Mouse (Mus musculus) layer of hippocampus, adult 9-10 months (tissue): Measurements from ENCODE around the gene Rft1.
"Not testable (repeated sequence)": the region's sequence is repeated elsewhere in the genome, so short reads cannot be mapped to it uniquely, and the experiment has no call there.

ENCODE experiments used
- DNase-seq: peaks from one replicate; pipeline ENCODE4 v3.0.0; 2022; ENCODE audit warnings: low spot score

Rft1 gene

DNA sequence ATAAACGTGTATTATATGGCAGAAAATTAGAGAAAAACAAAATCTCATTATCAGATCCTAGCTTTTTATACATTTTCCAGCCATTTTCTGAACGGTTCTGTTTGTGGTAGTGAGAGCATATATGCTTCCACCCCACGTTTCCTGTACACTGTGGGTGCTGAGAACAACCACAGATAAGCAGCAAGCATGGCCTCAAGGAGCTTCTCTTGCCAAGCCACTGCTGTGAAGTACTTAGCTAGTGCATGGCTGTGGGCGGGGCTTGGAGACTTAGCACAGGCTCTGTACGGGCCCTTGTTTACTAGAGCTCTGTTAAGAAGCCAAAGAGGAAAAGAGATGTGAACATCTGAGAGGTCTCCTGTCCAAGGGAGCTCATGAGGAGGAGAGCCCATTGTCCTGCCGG lies 20.8 kb downstream of the Rft1 start:
- no peak for DNase-seq

DNA sequence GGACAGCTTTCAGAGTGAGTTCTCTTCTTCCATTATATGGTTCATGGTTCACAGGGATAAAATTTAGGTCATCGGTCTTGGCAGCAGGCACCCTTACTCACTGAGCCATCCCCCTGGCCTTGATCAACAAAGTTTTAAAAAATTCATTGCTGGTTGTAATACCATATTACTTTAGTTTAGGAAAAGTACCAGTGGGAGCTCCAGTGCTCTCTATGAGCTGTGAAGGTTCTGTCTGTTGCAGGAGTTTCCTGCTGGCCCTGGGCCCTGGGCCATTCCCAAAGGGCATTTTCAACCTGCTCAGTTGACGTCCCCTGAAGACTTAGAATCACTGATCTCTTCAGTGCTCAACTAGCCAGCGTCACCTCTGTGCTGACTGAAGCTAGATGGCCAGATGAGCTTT lies 28.0 kb downstream of the Rft1 start:
- no peak for DNase-seq

DNA sequence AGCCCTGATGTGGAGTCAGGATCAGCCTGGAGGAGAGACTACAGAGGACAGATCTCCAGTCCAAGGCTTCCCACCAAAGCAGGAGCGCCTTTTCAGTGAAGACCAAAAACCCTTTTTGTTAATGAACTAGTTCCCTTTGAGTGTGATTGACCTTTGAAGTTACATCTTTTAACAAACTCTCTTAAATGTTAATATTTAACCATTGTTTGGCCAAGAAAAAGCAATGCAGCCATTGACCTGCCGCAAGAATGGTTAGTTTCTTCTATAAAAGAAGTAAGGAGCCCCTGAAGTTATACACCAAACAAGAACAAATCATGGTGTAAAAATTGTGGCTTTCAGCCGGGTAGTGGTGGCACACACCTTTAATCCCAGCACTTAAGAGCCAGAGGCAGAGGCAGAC lies 36.5 kb downstream of the Rft1 start:
- DNase-seq: no peak

DNA sequence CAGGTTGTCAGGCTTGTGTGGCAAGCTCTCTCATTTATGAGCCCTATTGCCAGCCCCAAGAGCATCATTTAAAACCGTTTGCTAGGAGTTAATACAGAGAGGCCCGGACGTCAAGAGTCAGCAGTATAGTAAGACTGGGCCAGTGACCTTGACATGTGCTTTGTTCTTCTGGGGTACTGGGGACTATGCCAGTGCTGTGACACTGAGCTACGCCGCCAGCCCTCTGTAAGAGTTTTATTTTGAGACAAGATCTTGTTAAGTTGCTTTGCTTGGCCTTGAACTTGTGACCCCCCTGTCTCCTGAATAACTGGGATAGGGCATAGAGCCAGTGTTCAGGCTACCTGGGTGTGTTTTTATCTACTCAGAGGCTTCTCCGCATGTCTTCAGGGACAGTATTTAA lies 38.3 kb downstream of the Rft1 start:
- DNase-seq: no peak

DNA sequence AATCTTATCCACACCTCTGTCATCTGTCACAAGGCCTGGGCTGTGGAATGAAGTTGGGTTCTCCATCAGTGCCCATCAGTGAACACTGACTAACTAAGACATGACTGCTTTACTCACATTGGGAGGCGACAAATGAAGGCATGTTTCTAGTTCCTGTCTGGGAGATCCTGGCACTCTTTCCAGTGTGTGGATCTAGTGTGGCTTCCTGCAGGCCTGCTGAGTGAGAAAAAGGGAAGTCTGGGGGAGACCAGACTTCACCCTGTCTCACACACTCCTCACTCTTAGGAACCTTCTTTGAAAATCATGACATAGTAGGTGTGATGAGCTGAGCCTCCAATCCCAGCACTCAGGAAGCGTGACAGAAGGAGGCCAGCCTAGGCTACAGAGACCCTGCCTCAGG lies 40.6 kb downstream of the Rft1 start:
- no peak for DNase-seq

DNA sequence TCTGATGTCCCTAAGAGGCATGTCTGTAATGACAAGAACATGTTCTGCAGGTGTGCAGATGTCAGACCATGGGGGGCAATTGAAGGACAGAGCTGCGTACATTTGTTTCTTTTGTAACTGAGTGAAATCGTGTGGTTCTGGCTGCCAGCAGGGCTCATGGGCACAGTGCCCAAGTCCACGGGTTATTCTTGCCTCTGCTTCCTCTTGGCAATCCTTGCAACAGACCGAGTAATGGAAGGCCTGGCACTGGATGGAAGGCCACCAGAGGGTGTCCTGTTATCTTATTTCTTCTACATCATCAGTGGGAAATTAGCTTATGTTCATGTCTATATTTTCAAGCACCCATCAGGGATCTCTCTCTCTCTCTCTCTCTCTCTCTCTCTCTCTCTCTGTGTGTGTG lies 41.4 kb downstream of the Rft1 start:
- DNase-seq: peak; percentile 75

DNA sequence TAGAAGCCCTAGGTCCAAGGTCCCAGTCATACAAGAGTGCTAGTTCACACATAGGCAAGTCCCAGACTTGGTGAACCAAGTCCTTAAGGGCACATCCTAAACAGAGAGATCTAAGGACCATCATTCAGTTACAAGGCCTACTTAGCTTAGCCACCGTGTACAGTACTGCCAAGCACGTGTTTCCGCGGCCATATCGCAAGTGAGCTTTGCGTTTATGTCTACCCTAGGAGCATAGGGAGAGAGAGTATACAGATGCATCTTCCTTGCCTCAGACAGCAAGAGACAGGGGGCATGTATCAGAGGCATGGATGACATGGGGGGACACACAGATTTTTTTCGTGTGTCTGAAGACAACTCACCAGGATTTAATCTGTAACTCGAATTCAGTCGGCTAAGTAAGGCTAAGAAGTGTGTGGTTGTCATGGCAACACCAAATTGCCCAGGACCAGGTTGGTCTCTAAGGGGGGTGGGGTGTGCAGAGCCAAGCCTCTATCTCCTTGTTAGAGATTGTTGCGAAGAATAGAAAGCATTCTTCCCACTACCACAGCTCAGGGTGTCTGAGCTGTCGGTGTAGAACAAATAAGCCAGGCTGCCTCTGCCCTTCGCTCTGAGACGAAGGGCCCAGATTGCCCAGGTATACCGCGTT lies 43.4 kb downstream of the Rft1 start:
- DNase-seq: no peak

DNA sequence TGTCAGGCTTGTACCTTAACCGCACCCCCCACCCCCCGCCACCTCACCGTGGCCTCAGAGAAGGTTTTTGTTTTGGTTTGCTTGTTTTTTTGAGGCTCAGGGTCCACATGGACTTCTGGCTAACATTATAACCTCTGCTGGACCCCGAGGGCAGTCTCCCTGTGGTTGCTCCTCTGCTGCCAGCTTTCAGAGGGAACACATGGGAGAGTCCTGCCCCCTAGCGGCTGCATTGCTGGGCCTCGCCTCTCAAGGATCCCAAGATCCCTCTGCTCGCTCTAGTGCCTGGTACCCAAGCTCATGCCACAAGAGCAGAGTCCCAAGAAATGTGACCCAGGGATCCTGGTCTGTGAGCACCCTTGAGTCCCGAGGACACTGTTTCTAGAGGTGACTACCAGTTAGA lies 45.5 kb downstream of the Rft1 start:
- DNase-seq: no peak

DNA sequence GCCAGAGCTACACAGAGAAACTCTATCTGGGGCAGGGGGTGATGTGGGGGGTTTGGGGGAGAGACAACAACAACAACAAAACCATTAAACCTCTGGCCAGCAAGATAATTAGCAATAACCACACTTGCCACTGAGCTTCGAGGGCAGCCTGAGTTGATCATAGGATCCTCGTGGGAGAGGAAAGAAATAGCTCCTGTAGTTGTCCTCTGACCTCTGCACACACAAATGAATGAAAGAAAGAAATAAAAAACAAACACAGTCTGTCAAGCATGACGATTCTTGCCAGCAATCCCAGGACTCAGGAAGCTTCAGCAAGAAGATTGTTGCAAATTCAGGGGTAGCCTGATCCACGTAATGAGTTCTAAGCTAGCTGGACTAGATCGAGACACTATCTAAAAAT lies 48.4 kb downstream of the Rft1 start:
- DNase-seq: no peak

DNA sequence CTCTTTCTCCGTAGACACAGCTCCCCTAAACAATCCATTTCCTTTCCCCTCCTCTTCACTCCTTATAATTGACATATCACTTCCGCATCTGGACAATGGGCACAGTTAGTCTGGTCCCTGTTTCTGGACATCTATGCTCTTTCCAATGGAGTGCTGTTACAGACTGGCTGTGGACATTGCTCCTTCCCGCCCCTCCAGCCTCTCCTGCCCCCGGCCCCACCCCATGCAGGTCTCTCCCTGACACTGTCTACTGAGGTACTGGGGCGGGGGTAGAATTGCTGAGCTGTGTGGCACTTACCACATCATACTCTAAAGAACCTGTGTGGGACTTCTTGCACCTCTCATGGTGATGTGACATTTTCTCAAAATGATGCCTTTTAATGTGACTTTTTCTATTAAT lies 48.9 kb downstream of the Rft1 start:
- no peak for DNase-seq

DNA sequence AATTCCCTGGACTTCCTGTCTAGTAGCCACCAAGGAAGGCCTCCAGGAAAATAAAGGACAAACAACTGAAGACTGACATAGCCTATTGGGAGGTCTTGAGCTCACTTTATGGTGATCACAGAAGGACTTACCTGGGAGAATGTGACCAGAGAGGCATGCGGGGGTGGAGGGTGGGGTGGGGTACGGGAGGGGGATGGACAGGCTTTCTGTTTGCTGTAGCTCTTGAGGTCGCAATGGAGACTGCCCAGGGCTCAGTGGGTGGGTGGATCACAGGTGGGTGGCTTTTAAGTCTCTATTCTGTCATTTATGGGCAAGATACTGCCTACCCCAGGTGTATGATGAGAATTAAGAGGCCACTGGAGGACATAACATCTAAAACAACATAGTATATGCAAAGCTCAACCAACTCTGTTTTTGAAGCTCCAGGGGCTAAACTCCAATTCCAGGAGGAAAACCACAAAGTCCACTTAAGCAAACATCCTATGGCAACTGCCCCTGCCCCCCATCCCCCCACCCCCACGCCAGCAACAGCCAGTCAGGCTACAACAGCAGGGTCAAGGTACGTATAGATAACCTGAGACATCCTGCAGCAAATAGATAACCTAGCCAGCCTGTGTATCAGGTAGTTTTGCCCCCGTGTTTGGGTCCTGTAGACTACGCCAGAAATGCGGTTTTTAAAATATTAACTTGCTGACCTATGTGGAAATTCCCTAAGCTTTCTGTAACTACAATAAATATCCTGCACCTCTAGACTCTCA lies 50.1 kb downstream of the Rft1 start:
- no peak for DNase-seq

DNA sequence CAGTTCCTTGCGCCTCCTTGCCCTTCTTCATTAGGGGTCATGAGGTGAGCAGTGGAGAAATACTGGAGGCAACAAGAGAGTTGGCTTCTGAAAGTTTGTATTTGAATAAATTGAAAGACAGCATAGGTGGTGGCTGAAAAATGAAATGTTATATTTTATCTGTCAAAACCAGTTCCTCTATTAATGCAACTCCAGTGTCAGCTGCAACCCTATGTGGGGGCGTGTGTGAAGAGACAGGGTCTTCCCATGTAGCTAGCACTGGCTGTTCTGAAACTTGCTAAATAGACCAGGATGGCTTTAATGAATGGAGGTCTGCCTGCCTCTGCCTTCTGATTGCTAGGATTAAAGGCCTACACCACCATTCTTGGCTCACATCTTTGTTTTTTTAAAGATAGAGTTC lies 57.7 kb downstream of the Rft1 start:
- DNase-seq: no peak

DNA sequence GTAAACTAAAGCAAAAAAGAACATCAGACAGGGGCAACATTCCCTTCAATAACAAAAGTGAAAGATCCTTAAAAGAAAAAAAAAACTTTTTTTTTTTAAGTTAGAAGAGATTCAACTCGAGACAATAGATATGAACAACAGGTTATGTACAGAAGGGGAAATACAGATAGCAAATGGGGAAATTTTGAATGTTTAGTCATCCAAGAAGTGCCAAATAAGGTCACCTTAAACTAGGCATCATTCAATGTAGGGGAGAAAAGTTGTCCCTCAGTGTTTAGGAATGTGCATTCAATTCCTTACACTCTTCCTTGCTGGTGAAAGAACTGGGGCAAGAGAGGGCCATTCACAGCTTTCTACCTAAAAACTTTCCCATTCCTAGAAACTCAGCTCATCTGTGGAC lies 59.6 kb downstream of the Rft1 start:
- DNase-seq: no peak

DNA sequence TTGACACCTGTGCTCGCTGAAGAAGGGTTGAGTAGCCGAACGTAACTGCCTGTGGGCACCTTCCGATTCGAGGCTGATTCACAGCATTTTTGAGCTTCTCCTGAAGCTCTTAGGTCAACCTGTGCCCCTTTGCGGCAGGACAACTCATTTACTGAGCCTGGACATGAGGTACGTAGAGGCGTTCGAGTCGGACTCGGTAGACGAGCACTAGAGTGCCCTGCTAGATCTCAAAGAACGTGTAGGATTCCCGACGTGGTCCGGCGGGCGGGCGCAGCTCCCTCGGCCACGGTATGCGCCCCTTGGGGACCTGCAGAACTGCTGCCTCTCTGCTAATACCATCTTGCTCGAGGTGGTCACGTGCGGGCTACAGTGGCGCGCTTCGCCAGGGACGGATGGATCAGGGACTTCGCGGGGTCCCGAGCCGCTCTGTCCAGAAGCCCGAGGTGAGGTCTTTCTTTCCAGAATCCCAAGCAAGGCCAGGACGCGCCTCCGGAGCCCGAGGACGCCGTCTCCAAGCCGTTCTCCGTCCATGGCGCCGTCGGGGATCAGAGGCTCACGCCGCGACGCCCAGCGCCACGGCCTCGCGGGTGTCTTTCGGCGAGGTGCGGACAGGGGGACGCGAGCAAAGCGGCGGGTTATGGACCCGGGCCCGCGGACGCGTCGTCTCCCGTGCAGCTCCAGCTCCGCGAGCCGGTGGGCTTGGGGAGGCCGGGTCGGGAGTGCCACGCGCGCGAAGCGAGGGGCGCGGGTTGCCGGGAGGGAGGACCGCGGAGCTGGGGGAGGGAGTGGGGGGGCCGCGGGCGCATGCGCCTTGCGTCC lies 60.8 kb downstream of the Rft1 start, which contains the start of gene Sfmbt1:
Gene Sfmbt1 (plus strand): TSS at position 51 of the 819 bp plus-strand sequence.
- DNase-seq: no peak

DNA sequence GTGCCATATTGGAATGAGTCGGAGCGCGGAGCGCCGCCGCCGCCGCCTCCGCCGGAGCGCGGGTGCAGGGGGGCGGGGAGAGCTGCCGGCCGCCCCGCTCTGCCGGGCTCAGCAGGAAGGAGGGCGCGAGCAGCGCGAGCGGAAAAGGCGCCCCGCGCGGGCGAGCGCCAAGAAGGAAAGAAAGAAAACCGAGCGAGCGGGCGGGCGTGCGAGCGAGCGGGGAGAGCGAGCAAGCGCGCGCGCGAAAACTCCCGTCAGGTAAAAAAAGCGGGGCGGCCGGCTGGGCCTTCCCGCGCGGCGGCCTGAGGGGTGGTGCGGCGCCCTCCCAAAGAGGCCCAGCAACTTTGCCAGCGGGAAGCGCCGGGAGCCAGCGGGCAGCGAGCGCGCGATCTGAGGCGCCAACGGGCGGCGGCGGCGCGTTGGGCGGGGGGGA lies 61.5 kb downstream of the Rft1 start:
- DNase-seq: peak; percentile 41

DNA sequence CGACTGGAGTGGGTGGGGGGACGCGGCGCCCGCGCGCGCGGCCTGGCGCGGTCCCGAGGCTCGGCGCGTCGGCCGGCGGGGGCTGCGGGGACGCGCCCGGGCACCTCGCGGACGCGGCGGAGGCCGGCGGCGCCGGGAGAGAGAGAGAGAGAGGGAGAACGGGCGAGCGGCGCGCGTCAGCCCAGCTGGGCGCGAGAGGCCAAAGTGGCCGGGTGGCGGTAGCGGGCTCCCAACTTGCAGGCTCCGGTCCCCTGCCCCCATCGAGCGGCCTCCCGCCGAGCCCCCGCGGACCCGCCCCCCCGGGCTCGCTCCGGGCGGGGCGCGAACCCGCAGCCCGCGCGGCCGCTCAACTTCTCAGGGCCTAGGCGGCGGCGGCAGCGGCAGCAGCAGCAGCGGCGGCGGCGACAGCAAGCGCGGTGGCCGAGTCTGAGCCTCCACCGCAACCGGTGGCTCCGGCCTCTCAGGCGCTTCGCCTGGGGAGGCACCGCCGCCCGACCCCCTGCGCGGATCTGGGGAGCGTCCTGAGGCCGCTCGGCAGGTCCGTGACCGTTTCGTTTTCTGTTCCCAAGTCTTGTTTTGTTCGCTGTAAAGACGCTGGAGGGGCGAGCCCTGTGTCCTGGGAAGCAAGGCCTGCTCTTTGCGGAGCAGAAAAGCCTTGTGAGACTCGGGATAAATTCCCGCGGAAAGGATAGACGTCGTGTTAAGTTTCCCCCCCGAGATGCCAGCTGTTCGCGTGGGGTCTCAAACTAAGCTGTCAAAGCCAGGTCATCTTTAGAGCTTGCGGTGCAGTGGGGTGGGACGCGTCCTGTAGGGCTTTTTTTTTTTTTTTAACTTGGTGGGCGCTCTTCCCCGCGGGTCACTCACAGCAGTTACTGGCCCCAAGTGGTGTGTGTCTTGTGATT lies 62.1 kb downstream of the Rft1 start:
- no peak for DNase-seq

DNA sequence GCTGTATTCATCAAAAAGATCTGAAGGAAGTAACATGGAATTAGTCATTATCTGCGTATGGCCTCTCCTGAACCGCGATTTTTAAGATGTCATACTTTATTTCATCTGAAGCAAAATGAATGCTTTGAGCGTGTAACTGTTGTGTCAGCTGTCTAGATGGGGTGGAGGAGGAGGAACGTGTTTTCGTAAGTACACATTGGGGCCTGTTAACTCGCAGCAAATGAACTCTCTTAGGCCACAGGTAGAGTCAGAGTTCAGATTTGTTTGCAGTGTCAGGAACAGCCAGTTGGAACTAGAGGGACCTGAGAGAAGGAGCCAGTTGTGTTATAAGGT lies 62.8 kb downstream of the Rft1 start:
- no peak for DNase-seq

DNA sequence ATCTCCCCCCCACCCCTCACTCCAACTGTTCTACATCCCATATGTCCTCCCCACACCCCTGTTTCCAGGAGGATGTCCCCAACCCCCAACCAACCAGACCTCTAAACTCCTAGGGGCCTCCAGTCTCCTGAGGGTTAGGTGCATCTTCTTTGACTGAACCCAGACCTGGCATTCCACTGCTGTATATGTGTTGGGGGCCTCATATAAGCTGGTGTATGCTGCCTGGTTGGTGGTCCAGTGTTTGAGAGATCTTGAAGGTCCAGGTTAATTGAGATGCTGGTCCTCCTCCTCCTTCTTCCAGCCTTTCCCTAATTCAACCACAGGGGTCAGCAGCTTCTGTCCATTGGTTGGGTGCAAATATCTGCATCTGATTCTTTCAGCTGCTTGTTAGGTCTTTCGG lies 64.5 kb downstream of the Rft1 start:
- not testable (repeated sequence) for DNase-seq

DNA sequence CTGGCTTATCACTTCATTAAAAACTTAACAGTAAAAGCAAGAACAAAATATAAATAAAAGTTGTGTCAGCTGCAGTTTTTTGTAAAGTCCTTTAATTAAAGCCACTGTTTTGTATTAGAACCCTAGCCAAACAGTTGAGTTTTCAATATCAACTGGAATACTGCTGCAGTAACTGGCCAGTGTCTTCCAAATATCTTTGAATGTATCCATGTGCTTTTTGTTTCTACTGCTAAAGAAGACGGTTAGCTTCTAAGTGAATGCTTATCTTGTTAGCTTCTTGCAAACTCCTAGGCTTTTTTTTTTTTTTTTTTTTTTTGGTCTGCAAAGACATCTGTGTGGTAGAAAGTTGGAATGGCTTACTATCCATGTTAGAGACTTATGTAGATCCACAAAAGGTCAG lies 65.4 kb downstream of the Rft1 start:
- no peak for DNase-seq

DNA sequence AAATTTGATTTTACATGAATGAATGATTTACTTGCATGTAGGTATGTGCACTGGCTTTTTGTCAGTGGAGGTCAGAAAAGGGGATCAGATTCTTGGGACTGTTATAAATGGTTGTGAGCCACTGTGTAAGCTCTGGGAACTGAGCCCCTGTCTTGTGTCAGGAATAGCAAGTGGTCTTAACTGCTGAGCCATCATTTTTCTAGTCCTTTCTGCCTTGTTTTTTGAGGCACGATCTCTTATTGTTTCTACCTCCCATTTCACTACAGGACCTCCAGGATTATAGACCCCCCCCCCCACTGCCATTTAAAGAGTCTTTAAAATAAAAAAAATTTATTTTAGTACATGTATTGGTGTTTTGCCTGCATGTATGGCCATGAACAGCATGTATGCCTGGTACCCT lies 67.7 kb downstream of the Rft1 start:
- no peak for DNase-seq

DNA sequence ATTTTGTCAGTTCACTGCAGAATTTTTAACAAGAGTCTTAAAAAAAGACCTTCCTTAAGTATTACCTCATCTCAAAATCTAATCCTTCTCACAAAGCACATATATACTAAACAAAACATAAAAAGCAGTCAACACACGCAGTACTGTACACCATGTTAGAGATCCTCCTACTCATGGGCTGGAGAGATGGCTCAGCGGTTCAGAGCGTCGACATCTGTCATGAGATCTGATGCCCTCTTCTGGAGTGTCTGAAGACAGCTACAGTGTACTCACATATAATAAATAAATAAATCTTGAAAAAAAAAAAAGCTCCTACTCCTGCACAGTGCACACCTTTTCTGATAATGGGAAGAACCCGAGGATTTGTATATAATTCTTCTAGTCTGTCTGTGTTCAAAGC lies 68.2 kb downstream of the Rft1 start:
- no peak for DNase-seq

DNA sequence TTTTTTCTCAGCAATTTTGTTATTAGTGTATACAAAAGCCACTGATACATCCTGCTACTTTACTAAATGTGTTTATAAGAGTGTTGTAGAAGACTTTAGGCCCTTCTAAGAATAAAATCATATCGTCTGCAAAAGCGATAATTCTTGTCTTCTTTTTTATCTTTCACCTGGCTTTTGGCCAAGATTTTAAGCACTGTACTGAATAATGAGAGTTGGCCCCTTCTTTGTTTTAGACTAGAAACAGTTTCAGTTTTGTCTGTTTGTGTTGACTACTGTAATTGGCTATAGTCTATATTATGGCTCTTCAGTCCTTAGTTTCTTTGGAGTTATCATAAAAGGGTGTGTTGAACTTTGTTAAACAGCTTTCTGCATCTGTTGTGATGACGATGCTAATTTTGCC lies 77.7 kb downstream of the Rft1 start:
- no peak for DNase-seq
